ENCODE assay signal across 8 mouse cellular contexts in genomic region chr9:83609422-83610297, GRCm38 (mm10).
DNase-seq lines count a peak whose midpoint lies in the region; ATAC-seq and TF ChIP-seq lines count a peak whose summit lies in the region.

No protein-coding gene starts in this region.

- peaks cover 6% of the 10 kb centered on the region; the same call in 1 of the 2 replicates for H3K4me1 ChIP-seq in embryonic facial prominence, embryonic 14.5 days (ENCODE audit: control insufficient read depth, insufficient read depth, low read length)
- 0 out of 2 replicates have a peak, but pooled peaks cover 5% of the 10 kb centered on the region for H3K4me1 ChIP-seq in heart, embryonic 16.5 days (ENCODE audit: control insufficient read depth, insufficient read depth, low read length)
- no peaks in the 10 kb centered on the region for H3K4me1 ChIP-seq in liver, embryonic 16.5 days (ENCODE audit: control insufficient read depth, low read depth, low read length)
- H3K4me1 ChIP-seq in olfactory bulb, adult 2 months (ENCODE audit: control insufficient read depth, insufficient read depth, low read length), result peaks cover 27% of the 10 kb centered on the region

- no peak overlapping the region for H3K27ac ChIP-seq in embryonic facial prominence, embryonic 14.5 days (replicated peaks; ENCODE audit: low read depth, low read length)
- no peak overlapping the region for H3K27ac ChIP-seq in heart, embryonic 16.5 days (ENCODE audit: low read length)
- H3K27ac ChIP-seq in liver, embryonic 16.5 days (ENCODE audit: low read length), result no peak overlapping the region
- peak overlapping the region; percentile 97 for H3K27ac ChIP-seq in olfactory bulb, adult 2 months (ENCODE audit: insufficient read depth, low read depth, low read length)

- no peak overlapping the region for H3K4me2 ChIP-seq in embryonic facial prominence, embryonic 14.5 days (ENCODE audit: low read depth, low read length)
- no peak overlapping the region for H3K4me2 ChIP-seq in heart, embryonic 16.5 days (ENCODE audit: low read depth, low read length)
- no peak overlapping the region for H3K4me2 ChIP-seq in liver, embryonic 16.5 days (ENCODE audit: low read depth, low read length)

- peak; percentile 90 for ATAC-seq in embryonic facial prominence, embryonic 14.5 days (ENCODE audit: low read depth)
- ATAC-seq in heart, embryonic 16.5 days (replicated peaks; ENCODE audit: extremely low read depth, insufficient read depth, low FRiP score), result peak; percentile 66
- 0 out of 2 replicates have a peak, but pooled peaks have one; percentile 19 for ATAC-seq in liver, embryonic 16.5 days (ENCODE audit: low read depth)

- H3K9me3 ChIP-seq in embryonic facial prominence, embryonic 14.5 days (ENCODE audit: control insufficient read depth, low read length), result no peaks in the 10 kb centered on the region
- no peaks in the 10 kb centered on the region for H3K9me3 ChIP-seq in heart, embryonic 16.5 days (replicated peaks; ENCODE audit: control insufficient read depth, low read length)
- H3K9me3 ChIP-seq in liver, embryonic 16.5 days (replicated peaks; ENCODE audit: control insufficient read depth, low read length), result no peaks in the 10 kb centered on the region

- no peak for TF ChIP-seq CTCF in olfactory bulb, adult 2 months (IDR thresholded peaks at IDR 0.05; ENCODE audit: insufficient read depth, low read depth, low read length)

- WGBS in embryonic facial prominence, embryonic 14.5 days, result 39% methylated on average over 9 of the region's 9 CpGs
- 33% methylated on average over 9 of the region's 9 CpGs for WGBS in heart, embryonic 16.5 days
- 23% methylated on average over 9 of the region's 9 CpGs for WGBS in liver, embryonic 16.5 days (ENCODE audit: insufficient replicate concordance)
- WGBS in olfactory bulb, adult 2 months, result 17% methylated on average over 9 of the region's 9 CpGs

- no peak overlapping the region for H3K4me3 ChIP-seq in embryonic facial prominence, embryonic 14.5 days (ENCODE audit: low read depth, low read length)
- no peak overlapping the region for H3K4me3 ChIP-seq in heart, embryonic 16.5 days (ENCODE audit: low read length)
- no peak overlapping the region for H3K4me3 ChIP-seq in liver, embryonic 16.5 days (ENCODE audit: low read depth, low read length)
- no peak overlapping the region for H3K4me3 ChIP-seq in olfactory bulb, adult 2 months (ENCODE audit: insufficient read depth, low read depth, low read length)

- H3K36me3 ChIP-seq in embryonic facial prominence, embryonic 14.5 days (ENCODE audit: control insufficient read depth, insufficient read depth, low read length), result no peaks in the 10 kb centered on the region
- no peaks in the 10 kb centered on the region for H3K36me3 ChIP-seq in heart, embryonic 16.5 days (ENCODE audit: control insufficient read depth, insufficient read depth)
- H3K36me3 ChIP-seq in liver, embryonic 16.5 days (ENCODE audit: control insufficient read depth, insufficient read depth), result no peaks in the 10 kb centered on the region

- no peak overlapping the region for H3K9ac ChIP-seq in embryonic facial prominence, embryonic 14.5 days (ENCODE audit: low read depth, low read length)
- H3K9ac ChIP-seq in heart, embryonic 16.5 days (ENCODE audit: low read length), result no peak overlapping the region
- H3K9ac ChIP-seq in liver, embryonic 16.5 days (ENCODE audit: low read depth, low read length), result no peak overlapping the region

- DNase-seq in CD4-positive, CD25-positive, alpha-beta regulatory T cell, adult 2 months (ENCODE audit: low read depth, low spot score), result peak; percentile 91
- DNase-seq in adrenal gland, postnatal 4 days (ENCODE audit: low spot score in 2 of 2), result peak; percentile 45 to 53
- DNase-seq in embryonic facial prominence, embryonic 14.5 days (ENCODE audit: low spot score), result peak; percentile 88
- peak; percentile 85 for DNase-seq in kidney, postnatal 14 days
- peak; percentile 10 to 20 for DNase-seq in thymus, adult 18-20 months

- no peak for TF ChIP-seq POLR2A in olfactory bulb, adult 2 months (IDR thresholded peaks at IDR 0.05; ENCODE audit: insufficient read depth, low read depth, low read length)

- H3K27me3 ChIP-seq in embryonic facial prominence, embryonic 14.5 days (replicated peaks; ENCODE audit: control insufficient read depth, insufficient read depth, low read length), result no peaks in the 10 kb centered on the region
- no peaks in the 10 kb centered on the region for H3K27me3 ChIP-seq in heart, embryonic 16.5 days (ENCODE audit: control insufficient read depth, insufficient read depth, low read length)
- no peaks in the 10 kb centered on the region for H3K27me3 ChIP-seq in liver, embryonic 16.5 days (ENCODE audit: control insufficient read depth, insufficient read depth, low read depth, low read length)

Comparison
In these comparisons a context has a peak if more than half of its experiments do, and no peak if none do; other contexts are left out.
1. DNase-seq: peak in every context shown above with its lines; median percentile 91 in CD4-positive, CD25-positive, alpha-beta regulatory T cell, adult 2 months; 88 in embryonic facial prominence, embryonic 14.5 days; 85 in kidney, postnatal 14 days; 49 in adrenal gland, postnatal 4 days; 15 in thymus, adult 18-20 months.
2. ATAC-seq: peak in every context shown above with its lines; median percentile 90 in embryonic facial prominence, embryonic 14.5 days; 66 in heart, embryonic 16.5 days; 19 in liver, embryonic 16.5 days.